Mouse (Mus musculus): ENCODE measurements around the gene Polr3h.
"Not testable (repeated sequence)": the region's sequence is repeated elsewhere in the genome, so short reads cannot be mapped to it uniquely, and the experiment has no call there.

Gene Polr3h

GRCm38 (mm10) chr15:81917621-81918463 lies 8.2 kb downstream of the Polr3h start:
- peak; percentile 77 to 81 for DNase-seq (ENCODE audit: low spot score in 2 of 2)

GRCm38 (mm10) chr15:81917201-81917600 lies 8.8 kb downstream of the Polr3h start:
- DNase-seq (ENCODE audit: low spot score in 2 of 2), result no peak

GRCm38 (mm10) chr15:81915663-81916062 lies 10.4 kb downstream of the Polr3h start:
- no peak for DNase-seq (ENCODE audit: low spot score in 2 of 2)

- no peak for DNase-seq (ENCODE audit: low spot score in 2 of 2)
Observed at GRCm38 (mm10) chr15:81914668-81915067, 11.4 kb downstream of the Polr3h start.

GRCm38 (mm10) chr15:81912498-81912897 lies 13.5 kb downstream of the Polr3h start:
- no peak for DNase-seq (ENCODE audit: low spot score in 2 of 2)

- not testable (repeated sequence) for DNase-seq (ENCODE audit: low spot score in 2 of 2)
Observed at GRCm38 (mm10) chr15:81908767-81909166, 17.3 kb downstream of the Polr3h start.

GRCm38 (mm10) chr15:81907953-81908352 lies 18.1 kb downstream of the Polr3h start:
- DNase-seq (ENCODE audit: low spot score in 2 of 2), result no peak

GRCm38 (mm10) chr15:81904939-81905338 lies 21.1 kb downstream of the Polr3h start:
- DNase-seq (ENCODE audit: low spot score in 2 of 2), result peak; percentile 83 to 84

GRCm38 (mm10) chr15:81898751-81899150 lies 27.3 kb downstream of the Polr3h start:
- no peak for DNase-seq (ENCODE audit: low spot score in 2 of 2)

GRCm38 (mm10) chr15:81897607-81898285 lies 28.3 kb downstream of the Polr3h start:
- no peak for DNase-seq (ENCODE audit: low spot score in 2 of 2)

GRCm38 (mm10) chr15:81896407-81896806 lies 29.6 kb downstream of the Polr3h start:
- no peak for DNase-seq (ENCODE audit: low spot score in 2 of 2)

GRCm38 (mm10) chr15:81894002-81894401 lies 32.0 kb downstream of the Polr3h start:
- no peak for DNase-seq (ENCODE audit: low spot score in 2 of 2)

GRCm38 (mm10) chr15:81891822-81892580 lies 34.0 kb downstream of the Polr3h start:
- DNase-seq (ENCODE audit: low spot score in 2 of 2), result no peak

GRCm38 (mm10) chr15:81891140-81891802 lies 34.8 kb downstream of the Polr3h start:
- peak; percentile 78 for DNase-seq (ENCODE audit: low spot score in 2 of 2)

GRCm38 (mm10) chr15:81889175-81889574 lies 36.9 kb downstream of the Polr3h start:
- no peak for DNase-seq (ENCODE audit: low spot score in 2 of 2)

GRCm38 (mm10) chr15:81886795-81887550 lies 39.1 kb downstream of the Polr3h start:
- DNase-seq (ENCODE audit: low spot score in 2 of 2), result no peak

- no peak for DNase-seq (ENCODE audit: low spot score in 2 of 2)
Observed at GRCm38 (mm10) chr15:81885418-81885934, 40.6 kb downstream of the Polr3h start.

GRCm38 (mm10) chr15:81882348-81882747 lies 43.7 kb downstream of the Polr3h start:
- no peak for DNase-seq (ENCODE audit: low spot score in 2 of 2)

- peak; percentile 89 to 91 for DNase-seq (ENCODE audit: low spot score in 2 of 2)
Observed at GRCm38 (mm10) chr15:81879531-81880401, 46.3 kb downstream of the Polr3h start.

All from right cerebral cortex, adult 2 months (tissue).